Mouse (Mus musculus): Measurements from ENCODE around the gene Nxph3. TPM values are rescaled to one million over a fixed set of nuclear protein-coding genes. Genes with fewer than 3 reads are reported as not detected.

Gene Nxph3
- polyA plus RNA-seq, 2 experiments = 0.08 TPM; not detected in 1

DNA sequence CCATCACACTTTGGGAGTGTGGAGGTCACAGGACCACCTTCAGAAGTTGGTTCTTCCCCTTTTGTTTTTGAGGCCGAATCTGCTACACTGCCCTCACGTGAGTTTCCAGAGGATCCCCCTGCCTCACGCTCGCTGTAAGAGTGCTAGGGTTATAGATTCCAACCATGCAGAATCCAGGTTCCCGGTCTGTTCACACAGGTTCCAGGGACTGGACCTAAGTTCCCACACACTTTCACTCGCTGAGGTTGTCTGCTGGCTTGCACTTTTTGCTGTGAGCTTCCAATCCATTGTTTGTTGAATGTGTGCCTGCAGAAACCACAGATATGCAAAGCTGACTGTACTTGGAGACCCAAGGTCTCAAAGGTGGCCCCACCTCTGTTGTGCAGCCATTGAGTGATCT is 42.7 kb upstream of the Nxph3 start:
- Histone ChIP-seq H3K9ac (replicated peaks) (no peak overlapping the region), H3K4me3 (ENCODE audit: insufficient read depth in 1 of 2, low read depth in 2 of 2, low read length in 2 of 2) (no peak overlapping the region), H3K27ac (no peak overlapping the region), H3K27me3 (ENCODE audit: control insufficient read depth, insufficient read depth, low read length) (no peaks in the 10 kb centered on the region), H3K4me1 (replicated peaks; ENCODE audit: control insufficient read depth in 2 of 2, insufficient read depth in 2 of 2, low read length in 1 of 2) (no peaks in the 10 kb centered on the region), H3K36me3 (replicated peaks; ENCODE audit: control insufficient read depth, insufficient read depth, low read depth) (no peaks in the 10 kb centered on the region), H3K4me2 (ENCODE audit: low read depth) (no peak overlapping the region), H3K9me3 (ENCODE audit: control insufficient read depth, low read length) (no peaks in the 10 kb centered on the region)
- 46% methylated on average over 6 of the region's 6 CpGs for WGBS (ENCODE audit: insufficient replicate concordance)
- no peak for TF ChIP-seq CTCF (IDR thresholded peaks at IDR 0.05; ENCODE audit: low read depth)
- TF ChIP-seq EP300 (IDR thresholded peaks at IDR 0.05; ENCODE audit: low read depth) = no peak
- no peak for ATAC-seq (ENCODE audit: insufficient read depth)
- DNase-seq (ENCODE audit: low read depth in 3 of 3, low spot score in 3 of 3) = no peak

DNA sequence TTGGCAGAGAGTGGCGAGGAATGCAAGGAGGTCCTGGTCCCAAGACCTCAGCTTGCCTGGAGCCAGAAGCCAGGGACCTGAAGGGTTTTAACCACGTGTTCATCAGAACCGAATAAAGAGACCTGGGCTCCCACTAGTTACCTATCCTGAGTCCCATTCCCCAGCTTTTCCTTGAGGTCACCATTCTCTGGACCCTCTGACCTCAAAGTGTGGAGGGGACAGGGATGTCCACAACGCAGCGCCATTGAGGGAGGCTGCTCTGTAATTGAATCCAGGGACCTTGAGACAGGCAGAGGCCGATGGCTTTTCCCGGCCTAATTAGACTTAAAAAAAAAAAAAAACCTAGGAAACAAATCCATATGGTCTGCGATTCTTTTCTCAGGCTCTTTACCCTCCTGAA is 40.9 kb upstream of the Nxph3 start:
- Histone ChIP-seq H3K4me1 (replicated peaks; ENCODE audit: control insufficient read depth in 2 of 2, insufficient read depth in 2 of 2, low read length in 1 of 2) (no peaks in the 10 kb centered on the region), H3K27me3 (ENCODE audit: control insufficient read depth, insufficient read depth, low read length) (no peaks in the 10 kb centered on the region), H3K9ac (replicated peaks) (no peak overlapping the region), H3K4me2 (ENCODE audit: low read depth) (no peak overlapping the region), H3K9me3 (ENCODE audit: control insufficient read depth, low read length) (no peaks in the 10 kb centered on the region), H3K4me3 (ENCODE audit: insufficient read depth in 1 of 2, low read depth in 2 of 2, low read length in 2 of 2) (no peak overlapping the region), H3K36me3 (replicated peaks; ENCODE audit: control insufficient read depth, insufficient read depth, low read depth) (no peaks in the 10 kb centered on the region), H3K27ac (no peak overlapping the region)
- TF ChIP-seq CTCF (IDR thresholded peaks at IDR 0.05; ENCODE audit: low read depth) (no peak), EP300 (IDR thresholded peaks at IDR 0.05; ENCODE audit: low read depth) (no peak)
- DNase-seq (ENCODE audit: low read depth in 3 of 3, low spot score in 3 of 3) (no peak), ATAC-seq (ENCODE audit: insufficient read depth) (no peak)
- 46% methylated on average over 8 of the region's 8 CpGs for WGBS (ENCODE audit: insufficient replicate concordance)

DNA sequence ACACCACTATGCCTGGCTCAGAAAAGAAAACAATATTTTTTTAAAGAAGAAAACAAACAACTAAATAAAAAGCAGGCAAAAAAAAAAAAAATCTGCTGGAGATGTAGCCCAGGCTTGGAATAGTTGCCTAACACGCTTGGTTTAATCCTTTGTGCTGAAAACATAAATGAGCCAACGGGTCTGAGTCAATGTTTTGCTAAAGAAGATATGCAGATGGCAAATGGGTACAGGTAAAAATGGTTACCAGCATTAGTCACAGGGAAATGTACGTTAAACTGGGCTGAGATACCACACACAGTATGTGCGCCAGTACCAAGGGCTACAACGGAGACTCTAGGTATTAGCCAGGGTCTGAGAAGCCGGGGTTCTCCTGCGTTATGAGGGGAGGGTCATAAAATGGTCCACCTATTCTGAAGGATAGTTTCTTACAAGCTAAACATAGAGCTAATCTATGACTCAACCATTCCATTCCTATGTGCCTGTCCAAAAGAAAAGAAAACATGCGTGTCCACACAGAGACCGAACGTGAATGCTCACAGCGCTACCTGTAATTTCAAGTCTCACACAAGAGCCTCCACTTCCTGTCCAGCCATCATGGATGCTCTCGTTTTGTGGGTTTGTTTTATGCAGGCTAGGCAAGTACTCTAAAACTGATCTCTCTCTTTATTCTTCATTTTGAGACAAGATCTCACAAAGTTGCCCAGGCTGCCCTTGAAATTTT is 36.1 kb upstream of the Nxph3 start:
- no peak overlapping the region for H3K4me3 ChIP-seq (ENCODE audit: insufficient read depth in 1 of 2, low read depth in 2 of 2, low read length in 2 of 2)
- DNase-seq (ENCODE audit: low read depth in 3 of 3, low spot score in 3 of 3) (no peak), ATAC-seq (ENCODE audit: insufficient read depth) (no peak)
- TF ChIP-seq EP300 (IDR thresholded peaks at IDR 0.05; ENCODE audit: low read depth) = no peak
- TF ChIP-seq CTCF (IDR thresholded peaks at IDR 0.05; ENCODE audit: low read depth) = no peak
- H3K36me3 ChIP-seq (replicated peaks; ENCODE audit: control insufficient read depth, insufficient read depth, low read depth) = no peaks in the 10 kb centered on the region
- H3K4me1 ChIP-seq (replicated peaks; ENCODE audit: control insufficient read depth in 2 of 2, insufficient read depth in 2 of 2, low read length in 1 of 2) = no peaks in the 10 kb centered on the region
- no peak overlapping the region for H3K9ac ChIP-seq (replicated peaks)
- H3K9me3 ChIP-seq (ENCODE audit: control insufficient read depth, low read length) = no peaks in the 10 kb centered on the region
- no peaks in the 10 kb centered on the region for H3K27me3 ChIP-seq (ENCODE audit: control insufficient read depth, insufficient read depth, low read length)
- 70% methylated on average over 12 of the region's 12 CpGs for WGBS (ENCODE audit: insufficient replicate concordance)
- H3K27ac ChIP-seq = no peak overlapping the region
- no peak overlapping the region for H3K4me2 ChIP-seq (ENCODE audit: low read depth)

DNA sequence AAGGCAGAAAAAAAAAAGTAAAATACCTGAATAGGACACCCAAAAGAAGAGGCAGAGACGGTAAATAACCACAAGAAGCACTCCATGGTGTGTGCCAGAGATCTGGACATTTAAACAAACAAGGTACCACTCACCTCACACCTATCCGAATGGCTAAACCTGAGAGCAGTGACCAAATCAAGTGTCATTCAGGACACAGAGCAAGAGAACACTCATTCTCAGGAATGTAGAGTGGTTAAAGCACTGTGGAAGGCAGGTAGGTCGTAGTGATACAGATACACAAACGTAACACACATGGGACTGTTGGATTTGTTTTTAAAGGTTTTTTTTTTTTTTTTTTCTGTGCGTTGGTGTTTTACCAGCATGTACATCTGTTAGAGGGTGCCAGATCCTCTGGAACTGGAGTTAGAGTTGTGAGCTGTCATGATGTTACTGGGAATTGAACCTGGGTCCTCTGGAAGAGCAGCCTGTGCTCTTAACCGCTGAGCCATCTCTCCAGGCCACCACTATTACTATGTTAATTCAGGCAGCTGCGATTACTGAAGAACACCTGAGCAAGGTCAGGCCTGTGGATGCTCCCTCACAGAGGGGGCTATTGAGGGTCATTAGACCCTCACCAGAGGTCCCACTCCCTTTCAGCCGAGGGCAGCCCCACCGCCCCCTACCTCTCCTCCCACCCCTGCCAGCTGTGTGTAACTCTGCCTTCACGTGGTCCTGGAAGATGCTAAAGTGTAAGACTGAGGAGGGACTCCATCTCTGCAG is 31.8 kb upstream of the Nxph3 start:
- Histone ChIP-seq H3K9ac (replicated peaks) (no peak overlapping the region), H3K27ac (no peak overlapping the region), H3K9me3 (ENCODE audit: control insufficient read depth, low read length) (no peaks in the 10 kb centered on the region), H3K36me3 (replicated peaks; ENCODE audit: control insufficient read depth, insufficient read depth, low read depth) (no peaks in the 10 kb centered on the region), H3K4me1 (replicated peaks; ENCODE audit: control insufficient read depth in 2 of 2, insufficient read depth in 2 of 2, low read length in 1 of 2) (no peaks in the 10 kb centered on the region), H3K4me3 (ENCODE audit: insufficient read depth in 1 of 2, low read depth in 2 of 2, low read length in 2 of 2) (no peak overlapping the region), H3K4me2 (ENCODE audit: low read depth) (no peak overlapping the region), H3K27me3 (ENCODE audit: control insufficient read depth, insufficient read depth, low read length) (no peaks in the 10 kb centered on the region)
- no peak for TF ChIP-seq CTCF (IDR thresholded peaks at IDR 0.05; ENCODE audit: low read depth)
- no peak for TF ChIP-seq EP300 (IDR thresholded peaks at IDR 0.05; ENCODE audit: low read depth)
- ATAC-seq (ENCODE audit: insufficient read depth) (no peak), DNase-seq (ENCODE audit: low read depth in 3 of 3, low spot score in 3 of 3) (no peak)
- 53% methylated on average over 10 of the region's 10 CpGs for WGBS (ENCODE audit: insufficient replicate concordance)

DNA sequence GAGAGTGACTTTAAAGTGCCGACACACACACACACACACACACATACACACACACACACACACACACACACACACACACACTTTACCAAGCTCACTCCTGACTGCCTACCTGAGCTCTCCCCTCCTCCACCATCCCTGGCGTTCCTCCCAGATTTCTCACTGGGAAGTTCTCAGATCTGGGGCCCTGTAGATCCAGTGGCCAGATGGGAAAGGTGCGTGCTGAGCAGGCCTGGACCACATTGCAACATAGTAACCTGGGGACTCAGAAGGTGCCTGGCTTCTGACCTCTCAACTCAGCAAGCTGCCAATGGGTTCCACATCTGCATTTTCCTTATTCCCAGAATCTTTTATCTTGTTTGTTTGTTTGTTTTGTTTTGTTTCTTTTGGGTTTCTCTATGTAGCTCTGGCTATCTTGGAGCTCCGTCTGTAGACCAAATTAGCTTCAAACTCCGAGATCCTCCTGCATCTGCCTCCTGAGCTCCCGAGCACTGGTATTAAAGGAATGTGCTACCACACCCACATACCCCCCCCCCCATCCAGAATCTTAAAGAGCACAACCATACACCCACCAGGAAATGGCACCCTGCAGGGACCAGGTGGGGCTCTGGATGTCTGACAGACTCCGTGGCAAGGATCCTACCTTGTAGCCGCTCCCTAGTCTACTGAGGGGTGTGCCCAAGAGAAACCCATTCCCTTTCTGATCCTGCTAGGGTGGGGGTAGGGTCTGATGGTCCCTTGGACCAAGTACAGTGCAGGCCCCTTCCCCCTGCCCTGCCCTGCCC is 30.4 kb upstream of the Nxph3 start:
- Histone ChIP-seq H3K36me3 (replicated peaks; ENCODE audit: control insufficient read depth, insufficient read depth, low read depth) (no peaks in the 10 kb centered on the region), H3K4me1 (replicated peaks; ENCODE audit: control insufficient read depth in 2 of 2, insufficient read depth in 2 of 2, low read length in 1 of 2) (no peaks in the 10 kb centered on the region), H3K27ac (no peak overlapping the region), H3K27me3 (ENCODE audit: control insufficient read depth, insufficient read depth, low read length) (no peaks in the 10 kb centered on the region), H3K9ac (replicated peaks) (no peak overlapping the region), H3K9me3 (ENCODE audit: control insufficient read depth, low read length) (no peaks in the 10 kb centered on the region), H3K4me2 (ENCODE audit: low read depth) (no peak overlapping the region), H3K4me3 (ENCODE audit: insufficient read depth in 1 of 2, low read depth in 2 of 2, low read length in 2 of 2) (no peak overlapping the region)
- DNase-seq (ENCODE audit: low read depth in 3 of 3, low spot score in 3 of 3) (no peak), ATAC-seq (ENCODE audit: insufficient read depth) (no peak)
- 59% methylated on average over 8 of the region's 8 CpGs for WGBS (ENCODE audit: insufficient replicate concordance)
- TF ChIP-seq EP300 (IDR thresholded peaks at IDR 0.05; ENCODE audit: low read depth) = no peak
- TF ChIP-seq CTCF (IDR thresholded peaks at IDR 0.05; ENCODE audit: low read depth) = no peak

Measured in liver, embryonic 14.5 days (tissue).